Mouse (Mus musculus): ENCODE data around the gene Arhgef7. TPM values are rescaled to one million over a fixed set of nuclear protein-coding genes. Genes with fewer than 3 reads are reported as not detected.
"Not testable (repeated sequence)": the region's sequence is repeated elsewhere in the genome, so short reads cannot be mapped to it uniquely, and the experiment has no call there.

Arhgef7 gene
- total RNA-seq, 2 experiments from 2014 or later: 107 to 109 TPM

- DNase-seq (ENCODE audit: low spot score in 2 of 2): no peak
These were observed 104.4 kb downstream of the Arhgef7 start for GRCm38 (mm10) chr8:11831939-11832338.

GRCm38 (mm10) chr8:11833157-11833556 is 105.6 kb downstream of the Arhgef7 start:
- DNase-seq (ENCODE audit: low spot score in 2 of 2): no peak

- no peak for DNase-seq (ENCODE audit: low spot score in 2 of 2)
These were observed 106.7 kb downstream of the Arhgef7 start for GRCm38 (mm10) chr8:11834200-11834599.

- no peak for DNase-seq (ENCODE audit: low spot score in 2 of 2)
These were observed 107.2 kb downstream of the Arhgef7 start for GRCm38 (mm10) chr8:11834691-11835090.

- no peak for DNase-seq (ENCODE audit: low spot score in 2 of 2)
These were observed 112.7 kb downstream of the Arhgef7 start, which contains the start of gene Tex29 for GRCm38 (mm10) chr8:11840174-11840573. Gene Tex29 (plus strand): TSS chr8:11840474.

GRCm38 (mm10) chr8:11841571-11841970 is 114.0 kb downstream of the Arhgef7 start:
- DNase-seq (ENCODE audit: low spot score in 2 of 2): no peak

- no peak for DNase-seq (ENCODE audit: low spot score in 2 of 2)
These were observed 115.2 kb downstream of the Arhgef7 start for GRCm38 (mm10) chr8:11842757-11843156.

- DNase-seq (ENCODE audit: low spot score in 2 of 2): peak in 1 of 2 experiments; percentile 72
These were observed 116.3 kb downstream of the Arhgef7 start for GRCm38 (mm10) chr8:11843677-11844315.

GRCm38 (mm10) chr8:11844316-11844685 is 116.8 kb downstream of the Arhgef7 start:
- no peak for DNase-seq (ENCODE audit: low spot score in 2 of 2)

- no peak for DNase-seq (ENCODE audit: low spot score in 2 of 2)
These were observed 119.3 kb downstream of the Arhgef7 start for GRCm38 (mm10) chr8:11846807-11847206.

GRCm38 (mm10) chr8:11867832-11868231 is 140.3 kb downstream of the Arhgef7 start:
- DNase-seq (ENCODE audit: low spot score in 2 of 2): no peak

- DNase-seq (ENCODE audit: low spot score in 2 of 2): not testable (repeated sequence)
These were observed 146.7 kb downstream of the Arhgef7 start for GRCm38 (mm10) chr8:11874227-11874626.

- DNase-seq (ENCODE audit: low spot score in 2 of 2): no peak
These were observed 157.1 kb downstream of the Arhgef7 start for GRCm38 (mm10) chr8:11884646-11885045.

Other genes starting within 250 kb of the Arhgef7 start
- under 1 TPM; 0.30 to 0.89 TPM for gene Rab20, start 249.0 kb upstream of the Arhgef7 start, total RNA-seq (2021)
- 10 to 100 TPM; 56.0 to 59.7 TPM for gene Naxd, start 230.2 kb upstream of the Arhgef7 start, total RNA-seq (2021)
- 10 to 100 TPM; 18.8 to 23.3 TPM for gene Cars2, start 176.9 kb upstream of the Arhgef7 start, total RNA-seq (2021)
- gene Ing1, start 172.2 kb upstream of the Arhgef7 start, total RNA-seq (2021): 10 to 100 TPM; 36.7 to 49.9 TPM
- gene Ankrd10, start 92.0 kb upstream of the Arhgef7 start, total RNA-seq (2021): 10 to 100 TPM; 58.0 to 60.6 TPM
- gene 1700016D06Rik, start 26.7 kb upstream of the Arhgef7 start, total RNA-seq (2021): not detected
- gene Tex29, start 112.8 kb downstream of the Arhgef7 start, total RNA-seq (2021): under 1 TPM in 1 of 2 experiments, not detected in 1; 0.58 TPM

Data from layer of hippocampus, adult 18-20 months (tissue).